Mouse (Mus musculus) hematopoietic stem cell, adult 5-6 weeks (primary cell): ENCODE measurements around the gene Enho. TPM values are rescaled to one million over a fixed set of nuclear protein-coding genes. Genes with fewer than 3 reads are reported as not detected.
A peak's percentile ranks its signal among the peaks of the same experiment; 100 is the strongest.

Experiments
- ATAC-seq, 2 experiments: fragments of 125-278 bp in 1 of 2; replicated peaks in 1 of 2; 2 replicates each; pipeline ENCODE4 v1.8.0; 2016 to 2017; ENCODE audit warnings: inconsistent platforms in 2 of 2, mild to moderate bottlenecking in 2 of 2, moderate number of reproducible peaks in 2 of 2, low read depth in 1 of 2, moderate TSS enrichment in 1 of 2; ENCODE audit not compliant: low FRiP score in 2 of 2, poor library complexity in 2 of 2, severe bottlenecking in 2 of 2, insufficient read depth in 1 of 2, low TSS enrichment in 1 of 2
- total RNA-seq: library from RNA; stranded (forward); fragments of 172-1452, 232-1000 nt; gene quantifications from 2 replicates; pipeline ENCODE4 v1.2.3, GENCODE M21; 2017

Gene Enho
- total RNA-seq, 1 experiment from 2014 or later = 1.0 TPM

DNA sequence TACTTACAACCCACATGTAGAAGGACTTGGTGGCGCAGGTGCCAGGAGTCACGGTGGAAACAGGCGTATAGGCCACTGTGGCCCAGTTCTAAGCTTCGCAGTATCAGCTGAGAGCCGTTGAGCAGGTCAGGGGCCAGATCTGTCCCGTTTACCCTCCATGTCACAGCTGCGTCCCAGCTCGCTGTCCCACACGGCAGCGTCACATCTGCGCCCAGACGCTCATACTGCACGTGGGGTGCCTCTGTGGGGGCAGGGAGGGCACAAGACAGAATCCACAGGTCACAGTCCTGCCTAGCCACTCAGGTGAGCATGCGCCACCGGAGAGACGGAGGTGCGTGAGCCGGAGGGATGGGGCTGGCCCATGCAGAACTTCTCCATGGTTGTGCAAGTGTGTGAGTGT is 30.7 kb upstream of the Enho start:
- ATAC-seq = no peak

DNA sequence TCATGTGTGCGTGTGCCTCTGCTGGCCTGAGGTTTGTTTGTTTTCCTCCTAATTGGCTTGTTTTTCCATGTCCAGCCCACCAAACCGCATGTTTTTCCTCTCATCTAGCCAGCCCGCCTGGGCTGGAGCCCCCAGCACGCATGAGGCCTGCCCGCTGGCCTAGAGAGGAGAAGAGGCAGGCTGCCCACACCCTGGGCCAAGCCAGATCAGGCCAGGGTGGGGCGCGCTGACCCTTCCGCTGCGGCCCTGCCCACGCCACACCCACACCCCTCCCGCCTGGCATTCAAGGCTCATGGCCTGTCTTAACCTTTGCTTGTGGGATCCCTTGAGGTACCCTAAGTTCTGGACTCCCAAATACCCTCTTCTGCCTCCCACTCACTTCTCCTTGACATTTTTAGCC is 26.5 kb upstream of the Enho start:
- no peak for ATAC-seq

DNA sequence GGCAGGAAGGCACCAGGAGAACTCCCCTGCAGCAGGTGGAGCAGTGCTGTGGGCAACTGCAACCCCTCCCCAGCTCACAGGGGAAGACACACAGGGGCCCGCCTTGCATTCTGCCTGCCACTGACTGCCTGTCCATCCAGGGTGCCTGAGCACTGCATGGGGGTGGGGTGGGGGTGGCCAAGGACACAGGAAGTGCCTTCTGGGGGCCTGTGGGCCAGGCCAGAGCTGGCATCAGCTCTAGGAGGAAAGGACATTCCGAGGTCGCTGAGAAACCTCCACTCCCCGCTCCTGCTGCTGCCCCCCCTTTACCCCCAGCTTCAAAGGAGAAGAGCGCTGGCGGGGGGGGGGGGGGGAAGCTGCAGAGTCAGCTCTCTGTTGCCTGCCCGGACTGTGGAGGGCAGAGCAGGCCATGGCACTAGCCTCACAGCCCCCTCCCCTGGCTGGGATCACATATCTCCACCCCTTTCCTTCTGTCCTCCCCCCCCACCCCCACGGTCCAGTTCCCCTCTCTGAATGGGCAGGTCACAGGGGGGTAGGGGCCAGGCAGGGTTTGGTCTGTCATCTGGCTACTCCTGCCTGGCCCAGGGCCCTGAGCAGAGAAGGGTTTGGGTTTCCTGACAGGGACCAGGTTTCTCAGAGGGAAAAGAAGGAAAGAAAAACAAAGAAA is 25.0 kb upstream of the Enho start:
- ATAC-seq = no peak

DNA sequence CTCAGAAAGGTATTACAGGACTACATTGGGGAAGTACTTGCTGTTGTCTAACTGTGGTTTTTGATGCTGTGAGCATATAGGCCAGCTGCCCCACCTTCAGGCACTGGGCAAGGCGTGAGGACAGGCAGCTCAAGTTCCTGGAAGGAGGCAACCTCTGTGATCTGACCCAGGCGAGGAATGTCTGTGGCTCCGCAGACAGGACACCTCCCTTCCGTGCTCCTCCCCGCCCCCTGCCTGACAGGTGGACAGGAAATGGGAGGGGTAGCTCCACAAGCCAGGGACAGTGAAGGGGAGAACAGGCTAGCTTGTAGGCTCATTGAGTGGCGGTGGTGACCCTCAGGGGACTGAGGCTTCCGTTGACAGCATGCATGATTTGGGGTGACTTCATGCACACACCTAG is 24.4 kb upstream of the Enho start:
- no peak for ATAC-seq

DNA sequence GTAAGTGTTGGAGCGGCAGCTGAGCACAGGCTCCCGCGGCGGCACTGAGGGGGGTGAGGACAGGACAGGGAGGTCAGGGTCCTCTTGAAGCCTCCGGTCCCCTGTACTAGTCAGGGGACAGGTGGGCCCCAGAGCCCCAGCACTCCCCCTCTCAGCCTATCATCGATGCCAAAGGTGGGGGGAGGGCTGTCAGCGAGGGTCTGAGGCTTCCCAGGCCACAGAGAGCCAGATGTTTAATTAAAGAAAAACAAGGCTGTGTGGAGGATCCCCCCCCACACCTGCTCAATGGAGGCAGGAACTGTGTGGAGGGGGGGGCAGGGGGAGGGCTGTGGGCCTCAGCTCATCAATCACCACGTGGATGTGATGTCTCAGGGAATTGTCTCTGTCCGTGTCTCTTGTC is 23.5 kb upstream of the Enho start:
- ATAC-seq = no peak

DNA sequence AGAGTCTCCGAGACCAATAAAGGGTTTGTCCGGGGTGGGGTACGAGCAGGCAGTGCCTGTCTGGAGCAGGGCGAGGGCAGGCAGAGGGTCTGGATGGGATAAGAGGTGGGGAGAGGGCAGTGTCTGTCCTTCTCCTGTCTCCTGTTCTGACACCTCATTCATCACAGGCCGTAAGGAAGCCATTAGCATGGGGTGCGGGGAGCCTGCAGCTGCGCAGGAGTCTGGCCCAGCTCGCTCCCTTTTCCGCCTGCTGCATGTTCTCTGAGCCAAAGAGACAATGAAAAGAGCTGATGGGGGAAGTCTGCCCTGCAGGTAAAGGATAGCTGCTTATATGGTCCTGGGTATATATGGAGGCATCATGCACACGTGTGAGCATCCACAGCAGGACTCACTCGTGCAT is 22.6 kb upstream of the Enho start:
- ATAC-seq = no peak

DNA sequence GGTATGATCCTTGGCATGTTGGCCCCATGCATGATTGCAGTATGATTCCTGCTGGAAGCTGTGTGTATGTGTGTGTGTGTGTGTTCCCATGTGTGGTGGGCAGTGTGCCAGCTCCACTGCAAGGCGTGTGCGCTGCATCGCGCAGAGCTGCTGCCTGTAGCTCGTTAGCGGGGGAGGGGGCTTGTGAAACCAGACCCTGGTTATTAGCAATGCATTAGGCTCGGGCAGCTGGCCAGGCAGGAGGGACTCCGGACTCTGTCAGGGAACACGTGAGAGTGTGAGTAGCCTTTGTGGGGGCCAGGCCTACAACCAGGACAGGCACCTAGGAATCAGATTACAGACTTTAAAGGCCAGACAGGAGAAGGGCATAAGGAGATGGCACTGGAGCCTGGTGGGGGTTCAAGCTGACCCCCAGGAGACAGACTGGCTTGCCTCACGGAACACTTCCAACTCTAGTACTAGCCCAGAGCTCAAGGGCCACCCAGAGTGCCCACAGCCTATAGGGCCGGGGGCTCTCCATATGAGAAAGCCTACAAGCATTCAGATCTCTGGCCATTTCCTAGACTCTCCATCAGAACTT is 20.8 kb upstream of the Enho start:
- ATAC-seq = no peak

DNA sequence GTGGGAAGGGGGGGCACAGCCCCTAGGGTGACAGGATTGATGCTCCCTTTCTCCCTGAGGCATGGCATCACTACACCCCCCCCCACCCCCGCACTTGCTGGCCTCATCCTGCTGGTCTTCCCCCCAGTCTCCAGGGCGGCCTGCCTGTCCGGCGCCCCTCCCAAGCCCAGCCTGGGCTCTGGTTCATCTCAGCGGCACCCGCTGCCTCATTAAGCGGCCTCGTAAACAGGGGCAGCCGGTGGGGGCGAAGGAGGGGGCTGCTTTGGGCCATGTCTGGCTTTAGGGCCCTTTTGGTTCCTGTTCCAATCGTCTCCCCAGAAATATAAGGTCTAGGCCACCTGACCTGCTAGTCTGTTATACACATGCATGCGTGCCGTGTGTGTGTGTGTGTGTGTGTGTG is 19.4 kb upstream of the Enho start:
- ATAC-seq = no peak

DNA sequence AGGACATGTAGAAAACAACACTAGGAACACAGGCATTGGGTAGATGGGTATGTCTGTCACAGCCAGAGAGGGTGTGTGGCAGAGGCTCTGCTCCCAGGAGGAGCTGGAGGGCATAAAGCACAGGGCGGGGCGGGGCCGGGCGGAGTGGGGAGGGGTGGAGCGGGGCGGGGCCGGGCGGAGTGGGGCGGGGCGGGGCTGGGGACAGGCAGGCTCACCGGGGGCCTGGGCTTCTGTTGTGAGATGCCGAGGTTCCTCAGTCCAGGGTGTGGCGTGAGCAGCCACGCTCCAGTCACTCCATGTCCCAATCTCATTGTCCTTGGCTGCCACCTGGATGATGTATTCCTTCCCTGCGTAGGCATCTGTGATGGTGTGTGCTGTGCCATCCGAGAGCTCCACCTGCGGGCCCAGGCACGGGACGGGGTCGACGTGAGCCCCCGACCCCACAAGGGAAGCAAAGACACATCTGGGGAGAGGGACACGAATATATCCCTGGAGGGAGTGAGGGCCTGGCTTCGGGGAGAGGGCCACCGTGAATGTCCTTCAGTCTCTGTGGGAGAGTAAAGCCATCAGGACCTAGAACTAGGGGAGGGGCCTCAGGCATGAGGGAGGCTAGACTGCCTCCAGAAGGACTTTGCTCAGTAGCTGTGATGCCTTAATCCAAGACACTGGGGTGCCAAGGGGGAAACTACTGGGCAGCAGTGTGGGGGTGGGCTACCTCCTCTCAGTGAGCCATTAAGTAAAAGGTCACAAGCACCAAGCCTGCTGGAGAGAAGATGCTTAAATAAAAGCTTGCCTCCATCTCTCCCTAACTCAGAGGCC is 18.7 kb upstream of the Enho start:
- no peak for ATAC-seq

DNA sequence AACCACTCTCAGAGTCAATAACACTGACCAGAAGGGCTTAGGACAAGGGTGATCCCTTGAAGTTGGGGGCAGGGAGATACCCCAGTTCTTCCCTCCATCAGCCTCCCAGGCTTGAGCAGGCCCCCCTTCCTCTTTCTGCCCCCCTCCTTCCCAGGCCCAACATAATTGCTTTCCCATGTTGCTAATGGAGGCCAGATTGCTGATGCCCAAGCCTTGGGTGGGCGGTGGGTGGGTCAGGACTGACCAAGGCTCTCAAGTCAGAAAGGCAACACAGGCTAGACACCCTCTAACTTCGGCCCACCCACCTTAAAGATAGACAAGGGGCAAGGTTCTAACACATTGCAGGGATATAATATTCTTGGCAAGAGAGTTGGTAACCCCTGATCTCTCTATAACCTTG is 15.4 kb upstream of the Enho start:
- ATAC-seq = no peak

DNA sequence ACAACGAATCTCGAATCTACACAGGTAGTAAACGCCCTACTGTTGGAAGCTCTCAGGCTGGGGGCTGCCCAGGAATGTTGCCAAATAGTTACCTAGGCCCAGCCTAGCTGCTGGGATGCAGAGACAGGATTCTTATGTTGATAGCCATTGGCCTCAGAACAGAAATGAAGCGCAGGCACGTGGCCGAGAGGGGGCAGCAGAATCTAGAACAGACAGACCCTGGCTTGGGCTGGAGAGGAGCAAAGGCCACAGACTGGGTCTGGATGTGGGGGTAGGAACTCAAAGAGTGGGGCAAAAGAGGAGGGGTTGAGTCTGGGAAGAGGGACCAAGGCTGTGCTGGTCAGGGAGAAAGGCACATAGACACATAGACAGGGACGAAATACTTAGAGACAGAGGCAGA is 14.1 kb upstream of the Enho start:
- ATAC-seq = 0 out of 4 replicates have a peak, but pooled peaks of 1 of the 2 experiments have one; percentile 32

DNA sequence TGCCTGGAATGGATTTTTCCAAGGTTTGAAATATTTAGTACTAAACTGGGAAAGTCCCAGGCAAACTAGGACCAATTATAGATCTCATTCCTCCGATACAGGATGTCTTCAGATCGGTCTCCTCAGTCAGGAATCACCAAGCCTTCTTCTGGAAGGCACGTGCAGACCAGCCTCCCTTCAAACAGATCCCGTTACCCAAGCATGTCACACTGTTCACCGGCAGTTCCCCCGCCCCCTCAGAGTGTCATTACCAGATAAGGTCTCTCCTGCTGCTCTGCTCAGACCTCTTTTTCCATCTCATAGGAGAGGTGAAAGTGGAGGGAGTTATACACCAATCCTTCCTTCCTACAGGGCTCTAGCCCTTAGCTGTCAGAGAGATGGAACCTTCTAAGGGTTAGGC is 13.6 kb upstream of the Enho start:
- ATAC-seq = no peak

DNA sequence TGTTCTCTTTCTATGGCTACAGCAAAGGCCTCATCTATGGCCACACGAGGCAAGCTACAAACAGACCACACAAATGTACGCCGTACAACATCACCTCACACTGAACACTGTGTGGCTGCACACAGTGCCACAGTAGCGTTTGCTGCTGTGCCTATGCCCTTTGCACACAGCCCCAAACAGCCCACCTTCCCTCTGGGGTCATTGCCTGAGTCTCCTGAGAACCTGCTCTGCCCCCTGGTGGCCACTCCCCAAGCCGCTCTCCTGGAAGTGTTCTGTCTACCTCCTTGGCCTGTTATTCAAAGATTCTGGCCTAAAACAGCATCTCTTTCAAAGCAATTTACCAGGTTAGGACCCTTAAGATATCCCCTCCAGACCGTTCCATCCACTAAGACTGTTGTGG is 13.2 kb upstream of the Enho start:
- ATAC-seq = peak; percentile 74 to 88; a peak in 3 of 4 replicates

DNA sequence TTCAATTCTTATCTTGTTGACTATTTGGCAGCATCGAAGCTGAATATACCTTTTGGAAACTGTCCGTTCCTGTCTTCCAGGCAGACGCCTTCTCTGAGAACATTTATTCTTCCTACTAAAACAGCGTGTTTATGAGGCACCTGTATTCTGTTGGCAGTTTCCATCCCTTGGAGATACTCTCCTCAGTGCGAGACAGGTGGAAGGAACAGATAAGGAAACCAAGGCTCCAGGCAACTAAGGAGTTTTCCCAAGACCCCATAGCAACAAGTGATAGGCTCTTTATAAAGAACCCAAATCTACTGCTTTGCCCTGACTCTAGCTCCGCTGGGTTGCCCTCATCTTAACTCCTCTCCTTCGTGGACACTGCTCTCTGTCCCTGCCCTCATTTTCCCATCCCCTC is 8.5 kb upstream of the Enho start:
- no peak for ATAC-seq

DNA sequence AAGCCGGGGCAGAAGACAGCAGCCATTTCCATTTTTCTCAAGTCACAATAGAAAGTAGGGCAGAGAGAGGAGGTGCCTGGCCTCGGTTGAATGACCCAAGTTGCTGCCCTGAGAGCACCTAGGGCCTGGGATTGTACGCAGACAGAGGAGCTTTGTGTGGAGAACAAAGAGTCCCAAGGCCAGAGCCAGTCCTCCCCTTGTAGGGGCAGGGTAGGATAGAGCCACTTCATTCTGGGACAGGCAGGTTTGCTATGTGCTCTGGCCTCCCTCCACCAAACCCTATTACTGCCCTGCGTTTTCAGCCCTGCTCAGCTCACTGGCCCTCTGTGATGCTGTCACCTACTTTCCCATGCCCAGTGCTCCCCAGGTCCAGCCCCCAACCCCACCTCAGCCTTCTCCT is 8.0 kb upstream of the Enho start:
- ATAC-seq = no peak

DNA sequence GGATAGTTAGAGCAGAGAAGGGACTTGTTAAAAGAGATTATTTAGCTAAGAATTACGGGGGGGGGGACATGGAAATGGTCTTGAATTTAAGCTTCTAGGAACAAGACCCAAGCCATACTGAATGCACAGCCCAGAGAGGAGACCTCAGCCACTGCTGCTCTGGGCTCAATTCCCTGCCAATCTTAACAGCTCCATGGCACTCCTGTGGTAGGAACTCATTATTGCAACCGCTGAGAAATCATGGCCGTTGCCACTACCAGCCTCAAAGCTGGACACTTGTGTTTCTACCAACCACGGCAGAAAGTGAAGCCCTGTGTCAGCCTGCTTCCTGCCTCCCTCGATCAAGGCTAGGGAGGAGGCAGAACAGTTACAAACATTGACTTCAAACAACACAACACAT is 5.4 kb upstream of the Enho start:
- peak; percentile 86 to 87 for ATAC-seq

DNA sequence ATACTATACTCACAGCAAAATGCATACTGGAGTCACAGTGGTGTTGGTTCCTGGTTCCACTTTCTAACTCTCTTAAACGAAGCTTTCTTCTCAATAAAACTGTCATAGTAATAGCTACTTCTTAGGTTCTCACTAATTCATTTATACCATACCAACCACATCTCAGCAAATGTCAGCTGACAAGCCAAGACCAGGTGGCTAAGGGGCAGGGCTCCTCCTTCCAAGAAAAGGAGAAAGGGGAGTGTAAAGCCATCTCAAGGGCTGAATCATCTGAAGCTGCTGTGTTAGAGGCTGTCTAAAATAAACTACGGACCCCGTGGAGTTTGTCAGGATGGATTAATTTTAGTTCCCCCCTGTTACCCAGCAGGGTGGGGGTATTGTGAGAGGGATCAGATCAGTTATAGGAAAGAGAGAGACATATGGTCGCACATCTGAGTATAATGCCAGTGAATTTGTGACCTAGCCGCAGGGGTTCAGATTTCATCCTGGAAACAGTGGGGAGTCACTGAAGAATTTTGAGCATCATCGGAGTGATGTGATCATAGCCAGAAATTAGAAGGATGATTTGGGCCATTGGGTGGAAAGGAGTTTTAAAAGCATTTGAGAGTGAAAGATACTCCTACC is 1.2 kb upstream of the Enho start:
- no peak for ATAC-seq

DNA sequence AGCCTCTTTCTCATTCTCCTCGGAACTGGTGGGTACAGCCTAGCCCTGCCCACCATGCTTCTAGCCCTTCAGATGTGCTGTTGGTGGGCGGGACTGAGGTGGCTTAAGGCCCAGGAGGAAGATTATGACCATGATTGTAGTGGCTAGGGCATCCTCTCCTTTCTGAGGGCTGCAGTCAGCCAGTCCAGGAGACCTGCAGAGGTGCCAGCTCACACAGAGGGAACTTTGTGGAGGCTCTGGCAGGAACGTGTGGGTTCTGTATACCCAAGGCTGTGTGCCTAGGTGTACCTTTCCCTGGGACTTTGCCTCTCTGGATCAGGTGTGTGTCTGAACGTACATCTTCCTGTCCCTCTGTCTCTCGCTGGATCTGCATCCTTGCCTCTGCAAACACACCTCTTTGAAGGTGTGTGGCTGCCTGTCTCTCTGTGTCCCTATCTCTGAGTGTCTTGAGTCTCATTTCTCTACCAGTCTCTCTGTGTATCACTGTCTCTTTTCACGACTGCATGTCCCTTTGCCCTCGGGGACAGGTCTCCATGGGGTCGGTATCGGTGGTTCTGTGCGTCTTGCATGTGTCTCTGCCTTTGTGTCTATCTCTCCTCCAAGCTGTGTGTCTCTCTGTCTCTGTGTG is 796 bp downstream of the Enho start:
- ATAC-seq = no peak
